In the genomic region with DNA sequence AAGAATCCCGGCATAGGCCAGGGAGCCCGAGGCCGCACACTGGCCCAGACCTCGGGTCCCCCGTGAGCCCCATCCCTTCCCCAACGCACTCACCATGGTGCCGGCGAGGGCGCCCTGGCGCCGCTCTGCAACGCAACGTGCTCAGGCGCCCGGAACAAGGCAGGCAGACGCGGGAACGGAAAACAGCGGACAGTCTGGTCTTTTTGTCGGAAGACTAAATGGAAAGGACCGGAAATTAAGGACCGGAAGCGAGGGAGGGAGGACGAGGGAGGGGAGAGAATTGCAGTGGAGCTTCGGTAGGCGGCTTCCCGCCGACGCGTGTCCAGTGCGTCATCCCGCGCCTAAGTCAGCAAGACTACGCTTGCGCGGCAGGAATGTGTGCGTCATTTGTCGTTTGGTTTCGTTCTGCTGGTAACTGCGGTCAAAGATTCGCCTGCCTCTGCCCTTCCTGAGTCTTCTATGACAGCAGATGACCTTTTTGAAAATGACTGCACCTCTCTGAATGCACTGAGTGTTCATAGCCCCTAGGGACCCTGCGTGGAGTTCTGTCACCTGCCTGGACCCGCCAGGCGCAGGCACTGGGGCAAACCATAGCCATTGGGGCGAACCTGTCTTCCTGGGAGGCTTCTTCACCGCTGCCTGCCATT, we compare ENCODE assay signal across 8 mouse cellular contexts. TPM values are rescaled to one million over a fixed set of nuclear protein-coding genes. Genes with fewer than 3 reads are reported as not detected.
DNase-seq lines count a peak whose midpoint lies in the region; ATAC-seq and TF ChIP-seq lines count a peak whose summit lies in the region.

A gene (minus strand): TSS at position 248 of the 647 bp plus-strand sequence.

- TF ChIP-seq CTCF in ES-Bruce4 (IDR thresholded peaks at IDR 0.05; ENCODE audit: low read depth, low read length): no peak
- no peak; the same call in 1 of the 2 replicates for TF ChIP-seq CTCF in liver, postnatal 0 days (IDR thresholded peaks at IDR 0.05; ENCODE audit: low read depth)

- H3K4me1 ChIP-seq in ES-Bruce4 (ENCODE audit: control insufficient read depth, insufficient read depth, low read length): no peaks in the 10 kb centered on the region
- peaks cover 20% of the 10 kb centered on the region for H3K4me1 ChIP-seq in forebrain, embryonic 13.5 days
- H3K4me1 ChIP-seq in liver, postnatal 0 days (ENCODE audit: insufficient read depth): peaks cover 12% of the 10 kb centered on the region
- H3K4me1 ChIP-seq in neural tube, embryonic 14.5 days (ENCODE audit: control insufficient read depth, insufficient read depth, low read length): peaks cover 5% of the 10 kb centered on the region; the same call in 1 of the 2 replicates

- TF ChIP-seq POLR2A in ES-Bruce4 (IDR thresholded peaks at IDR 0.05; ENCODE audit: insufficient read depth, low read length): peak; percentile 50

- peak within 1 kb of the TSS; percentile 80 for H3K9ac ChIP-seq in ES-Bruce4 (ENCODE audit: low read depth, poor library complexity, severe bottlenecking)
- peak within 1 kb of the TSS; percentile 82 for H3K9ac ChIP-seq in forebrain, embryonic 13.5 days
- H3K9ac ChIP-seq in liver, postnatal 0 days (replicated peaks): peak within 1 kb of the TSS; percentile 85
- H3K9ac ChIP-seq in neural tube, embryonic 14.5 days (replicated peaks; ENCODE audit: low read depth, low read length): peak within 1 kb of the TSS; percentile 82

- H3K4me3 ChIP-seq in ES-Bruce4 (ENCODE audit: low read depth, low read length): peak within 1 kb of the TSS; percentile 96
- peak within 1 kb of the TSS; percentile 83 for H3K4me3 ChIP-seq in forebrain, embryonic 13.5 days
- H3K4me3 ChIP-seq in liver, postnatal 0 days (ENCODE audit: low read depth, low read length): peak within 1 kb of the TSS; percentile 80
- H3K4me3 ChIP-seq in neural tube, embryonic 14.5 days (ENCODE audit: low read depth, low read length): peak within 1 kb of the TSS; percentile 80

- peak; percentile 97 for ATAC-seq in cerebellum, adult (ENCODE audit: insufficient number of reproducible peaks, low FRiP score, low TSS enrichment)
- ATAC-seq in forebrain, embryonic 13.5 days: peak; percentile 98
- peak; percentile 97 for ATAC-seq in liver, postnatal 0 days
- peak; percentile 97 for ATAC-seq in neural tube, embryonic 14.5 days (ENCODE audit: low read depth)

- peak; percentile 72 for TF ChIP-seq EP300 in ES-Bruce4 (IDR thresholded peaks at IDR 0.05; ENCODE audit: insufficient read depth, low read depth, low read length)
- TF ChIP-seq EP300 in liver, postnatal 0 days (IDR thresholded peaks at IDR 0.05; ENCODE audit: low read depth): peak; percentile 83

- H3K9me3 ChIP-seq in ES-Bruce4 (replicated peaks; ENCODE audit: control insufficient read depth, insufficient read depth, low read length, poor library complexity, severe bottlenecking): no peaks in the 10 kb centered on the region
- no peaks in the 10 kb centered on the region for H3K9me3 ChIP-seq in forebrain, embryonic 13.5 days (replicated peaks)
- no peaks in the 10 kb centered on the region for H3K9me3 ChIP-seq in liver, postnatal 0 days (ENCODE audit: low read length)
- no peaks in the 10 kb centered on the region for H3K9me3 ChIP-seq in neural tube, embryonic 14.5 days (ENCODE audit: control insufficient read depth, low read length)

- H3K36me3 ChIP-seq in ES-Bruce4 (ENCODE audit: control insufficient read depth, insufficient read depth, low read length, poor library complexity, severe bottlenecking): peaks cover 14% of the 10 kb centered on the region
- peaks cover 50% of the 10 kb centered on the region for H3K36me3 ChIP-seq in forebrain, embryonic 13.5 days (ENCODE audit: poor library complexity, severe bottlenecking)
- H3K36me3 ChIP-seq in liver, postnatal 0 days (replicated peaks; ENCODE audit: insufficient read depth, low read length): peaks cover 27% of the 10 kb centered on the region
- peaks cover 21% of the 10 kb centered on the region for H3K36me3 ChIP-seq in neural tube, embryonic 14.5 days (ENCODE audit: control insufficient read depth, insufficient read depth, low read length)

- no peaks in the 10 kb centered on the region for H3K27me3 ChIP-seq in ES-Bruce4 (ENCODE audit: control insufficient read depth, insufficient read depth, low read length, poor library complexity, severe bottlenecking)
- H3K27me3 ChIP-seq in forebrain, embryonic 13.5 days: no peaks in the 10 kb centered on the region
- H3K27me3 ChIP-seq in liver, postnatal 0 days (ENCODE audit: insufficient read depth, low read length): no peaks in the 10 kb centered on the region
- H3K27me3 ChIP-seq in neural tube, embryonic 14.5 days (ENCODE audit: control insufficient read depth, insufficient read depth, low read length): no peaks in the 10 kb centered on the region

- peak; percentile 97 for DNase-seq in heart, postnatal 10 days
- peak; percentile 95 for DNase-seq in large intestine, adult 2 months (ENCODE audit: low read depth, low spot score)
- DNase-seq in liver, postnatal 0 days: peak; percentile 95
- DNase-seq in testis, postnatal 10 days (ENCODE audit: low spot score): peak; percentile 91

- intact Hi-C loops in heart, postnatal 10 days (cut with DNase I): loop anchor here (2.0 kb wide), 1 partner anchor 48 kb away; a partner anchor contains a TSS

- H3K4me2 ChIP-seq in forebrain, embryonic 13.5 days: peak within 1 kb of the TSS; percentile 71
- peak within 1 kb of the TSS; percentile 86 for H3K4me2 ChIP-seq in liver, postnatal 0 days (ENCODE audit: low read depth, low read length)
- H3K4me2 ChIP-seq in neural tube, embryonic 14.5 days (ENCODE audit: low read depth, low read length): peak within 1 kb of the TSS; percentile 90

- WGBS in forebrain, embryonic 13.5 days: under 1% methylated on average over 46 of the region's 46 CpGs
- WGBS in large intestine, adult 2 months: under 1% methylated on average over 46 of the region's 46 CpGs
- under 1% methylated on average over 46 of the region's 46 CpGs for WGBS in liver, postnatal 0 days (ENCODE audit: insufficient replicate concordance)
- under 1% methylated on average over 46 of the region's 46 CpGs for WGBS in neural tube, embryonic 14.5 days

- H3K27ac ChIP-seq in ES-Bruce4 (ENCODE audit: insufficient read depth, low read length): peak within 1 kb of the TSS; percentile 51
- H3K27ac ChIP-seq in forebrain, embryonic 13.5 days: peak within 1 kb of the TSS; percentile 93
- peak within 1 kb of the TSS; percentile 93 for H3K27ac ChIP-seq in liver, postnatal 0 days (ENCODE audit: low read depth)
- peak within 1 kb of the TSS; percentile 98 for H3K27ac ChIP-seq in neural tube, embryonic 14.5 days (ENCODE audit: low read depth, low read length)

RNA-seq across cellular contexts. Expression of the gene that starts here (rescaled TPM):
- polyA plus RNA-seq in ES-Bruce4 (2011; ENCODE audit: insufficient read depth, insufficient read length, low read depth, missing spikeins): 56.0 and 69.3 TPM in 2 replicates
- polyA plus RNA-seq in forebrain, embryonic 13.5 days (2015; fragmentation: Nextera tagmentation; extraction: Ambion mirVana): 46.5 and 49.8 TPM in 2 replicates
- total RNA-seq in heart, postnatal 10 days (2021): 10 to 100 TPM; 22.2 to 26.2 TPM
- polyA plus RNA-seq in large intestine, adult 2 months (2012; rRNA removed): 12.4 and 17.4 TPM in 2 replicates
- 19.7 and 19.8 TPM in 2 replicates for polyA plus RNA-seq in liver, postnatal 0 days (2015; fragmentation: Nextera tagmentation; extraction: Ambion mirVana)
- polyA plus RNA-seq in neural tube, embryonic 14.5 days (2014; fragmentation: Nextera tagmentation; extraction: Ambion mirVana): 25.1 and 27.2 TPM in 2 replicates

Comparison
In these comparisons a context has a peak if more than half of its experiments do, and no peak if none do; other contexts are left out.
1. Peak in every context shown above with its lines: DNase-seq, ATAC-seq, H3K4me3 ChIP-seq and H3K27ac ChIP-seq.